Mouse (Mus musculus) thymus, adult 2 months (tissue): ENCODE measurements around the gene Hecw1. TPM values are rescaled to one million over a fixed set of nuclear protein-coding genes. Genes with fewer than 3 reads are reported as not detected.
"Not testable (repeated sequence)": the region's sequence is repeated elsewhere in the genome, so short reads cannot be mapped to it uniquely, and the experiment has no call there.

Experiments
- DNase-seq: peaks from one replicate; pipeline ENCODE4 v3.0.0; 2021
- H3K27ac ChIP-seq: fragments of 200-500 bp; 2 replicates; pipeline ENCODE4 v1.5.1; 2012; ENCODE audit warnings: low read length, control low read depth; ENCODE audit not compliant: control insufficient read depth, insufficient read depth
- H3K27me3 ChIP-seq: fragments of 200-500 bp; 2 replicates; pipeline ENCODE4 v1.6.1; 2012; ENCODE audit warnings: mild to moderate bottlenecking, low read length, moderate library complexity, mixed read lengths; ENCODE audit not compliant: control insufficient read depth, insufficient read depth
- H3K36me3 ChIP-seq: fragments of 200-500 bp; 2 replicates; pipeline ENCODE4 v1.6.1; 2012; ENCODE audit warnings: mild to moderate bottlenecking, low read length, moderate library complexity; ENCODE audit not compliant: control insufficient read depth, insufficient read depth
- H3K4me1 ChIP-seq: fragments of 200-500 bp; replicated peaks from 2 replicates; pipeline ENCODE4 v1.6.1; 2012; ENCODE audit warnings: low read length; ENCODE audit not compliant: control insufficient read depth, insufficient read depth
- H3K4me3 ChIP-seq: fragments of 200-500 bp; 2 replicates; pipeline ENCODE4 v1.5.1; 2012; ENCODE audit warnings: mild to moderate bottlenecking, low read length, control low read depth, moderate library complexity; ENCODE audit not compliant: control insufficient read depth, insufficient read depth
- CTCF ChIP-seq: fragments of 200-500 bp; IDR thresholded peaks from 2 replicates; pipeline ENCODE4 v1.5.1; 2012; ENCODE audit warnings: mild to moderate bottlenecking, control low read depth, low read length, moderate library complexity, borderline replicate concordance; ENCODE audit not compliant: control insufficient read depth, poor library complexity, insufficient read depth; ENCODE audit errors: extremely low read depth
- POLR2A ChIP-seq: fragments of 200-500 bp; IDR thresholded peaks from 2 replicates; pipeline ENCODE4 v1.6.1; 2012; ENCODE audit warnings: mild to moderate bottlenecking, low read length, control low read depth, moderate library complexity; ENCODE audit not compliant: control insufficient read depth, poor library complexity, insufficient read depth; ENCODE audit errors: extremely low read depth
- WGBS: fragments of 180-500 bp; shearing (Covaris S2); methylation state at CpG from one replicate; pipeline ENCODE4 v1.1.7; 2018; 5-methylcytosine and 5-hydroxymethylcytosine counted together
- polyA plus RNA-seq: library from polyadenylated mRNA; depleted of rRNA; stranded (reverse); fragments of >200 nt; gene quantifications from 2 replicates; pipeline ENCODE4 v1.2.3, GENCODE M21; 2012

Gene Hecw1
- polyA plus RNA-seq, 1 experiment = 0.12 TPM

GRCm38 (mm10) chr13:14304103-14304502 lies 218.9 kb downstream of the Hecw1 start:
- no peak overlapping the region for H3K27ac ChIP-seq
- WGBS = 98% methylated on average over 1 of the region's 1 CpGs
- no peak for DNase-seq
- no peaks in the 10 kb centered on the region for H3K4me1 ChIP-seq
- no peak overlapping the region for H3K4me3 ChIP-seq
- H3K27me3 ChIP-seq = no peaks in the 10 kb centered on the region
- H3K36me3 ChIP-seq = no peaks in the 10 kb centered on the region
- no peak for TF ChIP-seq CTCF
- no peak for TF ChIP-seq POLR2A

GRCm38 (mm10) chr13:14302921-14303320 lies 220.1 kb downstream of the Hecw1 start:
- Histone ChIP-seq H3K27ac (no peak overlapping the region), H3K27me3 (no peaks in the 10 kb centered on the region), H3K4me3 (no peak overlapping the region), H3K36me3 (no peaks in the 10 kb centered on the region), H3K4me1 (no peaks in the 10 kb centered on the region)
- TF ChIP-seq POLR2A = no peak
- TF ChIP-seq CTCF = no peak
- 51% methylated on average over 2 of the region's 2 CpGs for WGBS
- no peak for DNase-seq

GRCm38 (mm10) chr13:14290016-14290415 lies 233.0 kb downstream of the Hecw1 start:
- Histone ChIP-seq H3K4me3 (no peak overlapping the region), H3K36me3 (no peaks in the 10 kb centered on the region), H3K27ac (no peak overlapping the region), H3K27me3 (no peaks in the 10 kb centered on the region), H3K4me1 (no peaks in the 10 kb centered on the region)
- DNase-seq = no peak
- TF ChIP-seq POLR2A (no peak), CTCF (no peak)
- 31% methylated on average over 1 of the region's 1 CpGs for WGBS

- no peaks in the 10 kb centered on the region for H3K27me3 ChIP-seq
- no peaks in the 10 kb centered on the region for H3K4me1 ChIP-seq
- DNase-seq = no peak
- no peak overlapping the region for H3K27ac ChIP-seq
- TF ChIP-seq POLR2A (no peak), CTCF (no peak)
- H3K36me3 ChIP-seq = no peaks in the 10 kb centered on the region
- no peak overlapping the region for H3K4me3 ChIP-seq
Measured at GRCm38 (mm10) chr13:14271476-14271875, 251.6 kb downstream of the Hecw1 start.

- not testable (repeated sequence) for DNase-seq, H3K27me3 ChIP-seq, H3K4me1 ChIP-seq, H3K36me3 ChIP-seq, H3K27ac ChIP-seq, H3K4me3 ChIP-seq
- 59% methylated on average over 9 of the region's 9 CpGs for WGBS
Measured at GRCm38 (mm10) chr13:14260939-14261338, 262.1 kb downstream of the Hecw1 start.

- Histone ChIP-seq H3K4me1 (no peaks in the 10 kb centered on the region), H3K27ac (no peak overlapping the region), H3K36me3 (no peaks in the 10 kb centered on the region), H3K27me3 (no peaks in the 10 kb centered on the region), H3K4me3 (no peak overlapping the region)
- no peak for DNase-seq
- 53% methylated on average over 2 of the region's 2 CpGs for WGBS
- TF ChIP-seq CTCF (no peak), POLR2A (no peak)
Measured at GRCm38 (mm10) chr13:14245946-14246345, 277.1 kb downstream of the Hecw1 start.

GRCm38 (mm10) chr13:14179669-14180068 lies 343.4 kb downstream of the Hecw1 start:
- Histone ChIP-seq H3K36me3 (0 out of 2 replicates have a peak, but pooled peaks cover 5% of the 10 kb centered on the region), H3K27me3 (no peaks in the 10 kb centered on the region), H3K4me1 (no peaks in the 10 kb centered on the region), H3K4me3 (no peak overlapping the region), H3K27ac (no peak overlapping the region)
- no peak for TF ChIP-seq CTCF
- no peak for TF ChIP-seq POLR2A
- DNase-seq = no peak
- WGBS = 94% methylated on average over 3 of the region's 3 CpGs
